Mouse (Mus musculus): ENCODE data around the gene Pgp. TPM values are rescaled to one million over a fixed set of nuclear protein-coding genes. Genes with fewer than 3 reads are reported as not detected.

Pgp gene
- total RNA-seq, 2 experiments from 2014 or later, result 66.4 to 66.7 TPM

DNA sequence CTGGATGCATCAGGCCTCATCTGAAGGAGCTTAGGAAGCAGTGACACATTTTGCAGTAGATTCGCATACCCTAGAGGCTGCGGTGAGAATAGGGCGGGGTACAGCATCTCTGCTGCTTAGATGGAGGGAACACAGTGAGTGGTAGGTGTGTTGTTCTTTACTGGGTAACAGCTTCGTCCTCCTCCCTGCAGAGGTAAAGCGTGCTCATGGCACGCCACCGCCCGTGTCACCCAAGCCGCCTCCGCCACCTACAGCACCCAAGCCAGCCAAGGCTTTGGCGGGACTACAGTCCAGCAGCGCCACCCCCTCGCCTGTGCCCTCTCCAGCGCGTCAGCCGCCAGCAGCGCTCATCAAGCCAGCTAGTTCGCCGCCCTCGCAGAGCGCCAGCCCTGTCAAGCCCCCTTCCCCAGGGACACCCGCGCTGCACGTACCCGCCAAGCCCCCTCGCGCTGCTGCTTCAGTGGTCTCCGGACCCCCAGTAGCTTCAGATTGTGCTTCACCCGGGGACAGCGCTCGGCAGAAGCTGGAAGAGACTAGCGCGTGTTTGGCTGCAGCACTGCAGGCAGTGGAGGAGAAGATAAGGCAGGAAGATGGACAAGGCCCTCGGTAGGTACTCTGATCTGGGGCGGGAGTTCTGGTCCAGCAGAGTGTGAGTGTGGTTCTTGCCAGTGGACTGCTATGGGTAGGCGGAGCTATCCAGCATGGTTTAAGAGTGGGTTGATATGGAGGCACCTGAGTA lies 36.3 kb downstream of the Pgp start:
- intact Hi-C loops (cut with DNase I), result no loop called here
- DNase-seq (ENCODE audit: extremely low spot score in 1 of 2, low spot score in 2 of 2), result peak in 1 of 2 experiments; percentile 63

DNA sequence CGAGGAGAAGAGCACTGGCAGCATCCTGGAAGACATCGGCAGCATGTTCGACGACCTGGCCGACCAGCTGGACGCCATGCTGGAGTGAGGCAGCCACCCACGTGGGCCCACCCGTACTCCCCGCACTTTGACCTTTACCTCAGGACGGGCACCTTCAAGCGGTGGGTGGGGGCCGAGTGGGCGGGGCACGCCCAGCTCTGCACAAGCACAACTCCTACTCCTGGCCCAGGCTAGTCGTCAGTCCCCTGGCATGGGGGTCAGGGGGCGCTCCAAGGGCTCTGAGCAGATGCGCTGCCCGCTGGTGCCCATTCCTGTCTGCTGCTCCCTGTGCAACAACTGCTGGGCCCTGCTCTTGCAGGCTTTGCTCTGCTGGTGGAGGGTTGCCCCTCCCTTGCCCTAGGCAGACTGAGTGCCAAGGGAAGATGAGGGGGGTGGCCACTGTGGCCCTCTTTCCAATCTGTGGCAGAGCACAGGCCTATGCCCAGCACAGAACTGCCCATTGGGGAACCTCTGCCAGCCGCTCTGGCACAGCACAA lies 37.0 kb downstream of the Pgp start:
- intact Hi-C loops (cut with DNase I), result no loop called here
- peak in 1 of 2 experiments; percentile 47 for DNase-seq (ENCODE audit: extremely low spot score in 1 of 2, low spot score in 2 of 2)

DNA sequence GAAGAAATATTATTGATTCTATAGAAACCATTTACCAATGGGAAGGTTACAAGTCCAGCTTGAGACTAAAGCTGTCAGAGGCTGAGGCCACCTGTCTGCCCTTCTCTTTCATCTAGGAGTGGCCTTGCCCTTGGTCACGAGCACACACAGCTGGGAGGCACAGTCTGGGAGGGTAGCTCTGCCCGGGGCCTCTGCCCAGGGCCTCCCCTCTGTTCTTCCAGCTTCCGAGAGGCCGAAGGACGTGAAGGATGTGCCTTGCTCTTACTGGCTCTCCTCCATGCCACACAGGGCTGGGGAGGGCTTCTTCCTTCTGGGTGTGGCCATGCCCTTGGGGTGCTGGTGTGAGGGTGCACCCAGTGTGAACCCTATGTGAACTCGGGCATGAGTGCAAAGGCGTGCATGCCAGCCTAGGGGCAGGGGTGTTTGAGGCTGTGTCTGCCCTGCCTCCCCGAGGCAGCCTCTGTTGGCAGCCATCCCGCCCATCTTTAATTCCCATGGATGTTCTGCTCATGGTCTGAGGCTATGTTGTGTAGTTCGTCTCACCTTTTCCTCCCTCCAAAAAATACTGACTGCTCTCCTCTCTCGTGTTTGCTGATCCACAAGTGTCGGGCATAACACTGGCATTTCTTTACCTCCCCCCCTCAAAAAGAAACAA lies 37.7 kb downstream of the Pgp start:
- intact Hi-C loops (cut with DNase I), result no loop called here
- DNase-seq (ENCODE audit: extremely low spot score in 1 of 2, low spot score in 2 of 2), result no peak

DNA sequence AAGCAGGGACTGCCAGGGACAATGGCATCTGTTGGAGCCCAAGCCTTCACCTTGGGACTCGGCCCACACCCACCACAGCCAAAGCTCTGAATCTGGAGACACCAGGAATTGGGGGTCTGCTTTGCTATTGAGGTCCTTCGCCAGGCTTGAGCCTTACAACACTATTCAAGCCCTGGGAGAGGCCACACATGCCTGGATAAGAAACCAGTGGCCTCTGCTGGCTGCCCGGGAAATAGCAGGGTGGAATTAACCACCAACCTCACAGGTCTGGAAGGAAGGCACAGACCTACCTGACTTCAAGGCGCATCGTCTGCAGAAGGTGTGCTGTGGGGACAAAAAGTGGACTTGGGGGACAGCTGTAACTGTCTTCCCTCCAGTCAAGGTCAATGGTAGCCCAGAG lies 43.4 kb downstream of the Pgp start:
- peak in 1 of 2 experiments; percentile 69 for DNase-seq (ENCODE audit: extremely low spot score in 1 of 2, low spot score in 2 of 2)
- intact Hi-C loops (cut with DNase I), result no loop called here

DNA sequence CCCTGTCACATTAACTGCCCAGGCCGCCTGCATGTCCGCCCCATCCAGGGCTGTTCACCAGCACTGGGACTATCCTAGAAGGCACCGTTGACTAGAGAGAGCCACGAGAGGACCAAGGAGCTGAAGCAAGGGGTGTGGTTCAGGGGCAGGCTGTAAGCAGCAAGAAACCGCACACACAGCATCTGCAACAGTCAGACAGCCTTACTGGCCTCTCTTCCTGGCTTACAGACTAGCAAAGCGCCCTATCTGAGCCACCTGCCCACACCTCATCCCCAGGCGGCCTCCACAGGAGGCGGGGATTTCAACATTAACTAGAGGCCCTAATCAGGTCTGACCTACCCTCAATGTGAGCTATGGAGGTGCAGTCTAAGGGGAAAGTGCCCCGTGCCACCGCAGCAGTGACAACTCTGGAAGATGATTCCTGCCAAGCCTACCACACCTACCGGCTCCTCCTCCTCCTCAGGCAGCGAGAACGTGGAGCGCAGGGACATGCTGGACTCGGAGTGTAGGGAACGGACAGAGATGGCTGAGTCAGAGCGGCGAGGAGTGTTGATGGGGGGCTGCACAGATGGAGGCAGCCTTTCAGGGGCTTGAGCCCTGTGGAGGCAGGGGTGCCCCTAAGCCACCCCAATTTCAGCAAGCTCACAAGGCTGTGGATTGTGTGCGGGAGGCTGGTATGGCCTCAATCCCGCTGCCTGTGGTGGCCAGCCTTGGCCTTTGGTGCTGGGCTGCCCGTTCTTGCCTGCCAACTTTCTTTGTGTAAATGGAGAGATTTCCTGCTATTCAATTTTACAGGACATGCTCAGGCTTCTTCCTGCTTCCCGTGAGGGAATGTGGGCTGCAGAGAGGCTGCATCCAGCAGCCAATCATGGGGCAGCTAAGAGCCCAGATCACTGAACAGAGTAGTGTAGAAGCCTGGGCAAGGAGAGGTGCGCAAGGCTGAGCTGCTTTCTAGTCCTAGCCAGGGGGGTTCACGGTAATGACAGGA lies 44.4 kb downstream of the Pgp start:
- intact Hi-C loops (cut with DNase I), result no loop called here
- peak in 1 of 2 experiments; percentile 43 for DNase-seq (ENCODE audit: extremely low spot score in 1 of 2, low spot score in 2 of 2)

DNA sequence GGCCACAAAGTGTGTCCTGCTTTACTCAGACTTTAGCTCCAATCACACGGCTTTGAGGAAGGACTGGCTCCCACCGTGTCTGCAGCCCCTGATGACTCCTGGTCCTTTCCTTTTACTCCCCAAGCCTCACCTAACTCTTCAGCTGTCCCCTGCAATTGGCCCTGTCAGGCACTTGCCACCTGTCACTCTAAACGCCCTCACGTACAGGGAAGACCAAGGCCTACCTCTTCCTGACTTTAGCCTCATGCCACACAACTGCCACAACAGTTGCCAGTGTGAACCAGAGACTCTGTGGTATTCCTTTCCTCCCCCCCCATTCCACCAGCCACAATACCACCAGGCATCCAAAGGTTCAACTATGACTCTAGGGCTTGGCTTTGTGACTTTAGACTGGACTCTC lies 50.3 kb downstream of the Pgp start:
- no peak for DNase-seq (ENCODE audit: extremely low spot score in 1 of 2, low spot score in 2 of 2)
- intact Hi-C loops (cut with DNase I), result no loop called here

Other genes starting within 250 kb of the Pgp start
- gene Tedc2, start 249.5 kb upstream of the Pgp start, total RNA-seq (2021), result 10 to 100 TPM in 1 of 2 experiments, 1 to 10 TPM in 1; 8.9 to 10.4 TPM
- 1 to 10 TPM; 6.2 to 7.2 TPM for gene Ccnf, start 218.9 kb upstream of the Pgp start, total RNA-seq (2021)
- gene Abca17, start 119.3 kb upstream of the Pgp start, total RNA-seq (2021), result 1 to 10 TPM; 1.1 TPM
- 100 to 1,000 TPM; 129 to 135 TPM for gene Abca3, start 118.4 kb upstream of the Pgp start, total RNA-seq (2021)
- 100 to 1,000 TPM; 164 to 166 TPM for gene Rnps1, start 55.8 kb upstream of the Pgp start, total RNA-seq (2021)
- 10 to 100 TPM; 15.1 to 16.9 TPM for gene Eci1, start 43.8 kb upstream of the Pgp start, total RNA-seq (2021)
- 1 to 10 TPM; 5.7 to 6.5 TPM for gene Dnase1l2, start 27.3 kb upstream of the Pgp start, total RNA-seq (2021)
- 10 to 100 TPM; 30.8 to 31.3 TPM for gene E4f1, start 79 bp upstream of the Pgp start, total RNA-seq (2021)
- gene Bricd5, start 3.5 kb downstream of the Pgp start, total RNA-seq (2021), result 1 to 10 TPM in 1 of 2 experiments, under 1 TPM in 1; 0.88 to 1.4 TPM
- gene Mlst8, start 8.7 kb downstream of the Pgp start, total RNA-seq (2021), result 10 to 100 TPM; 31.6 to 37.4 TPM
- gene Caskin1, start 18.2 kb downstream of the Pgp start, total RNA-seq (2021), result 100 to 1,000 TPM; 161 to 162 TPM
- 100 to 1,000 TPM; 105 to 107 TPM for gene Traf7, start 57.5 kb downstream of the Pgp start, total RNA-seq (2021)
- 10 to 100 TPM; 22.6 to 29.8 TPM for gene Rab26, start 63.8 kb downstream of the Pgp start, total RNA-seq (2021)
- gene Pkd1, start 79.4 kb downstream of the Pgp start, total RNA-seq (2021), result 10 to 100 TPM; 60.8 to 66.7 TPM
- 100 to 1,000 TPM; 130 to 143 TPM for gene Tsc2, start 162.2 kb downstream of the Pgp start, total RNA-seq (2021)
- 1 to 10 TPM; 4.6 to 5.9 TPM for gene Nthl1, start 162.3 kb downstream of the Pgp start, total RNA-seq (2021)
- 10 to 100 TPM; 55.0 to 55.2 TPM for gene Slc9a3r2, start 179.9 kb downstream of the Pgp start, total RNA-seq (2021)
- gene Npw, start 188.1 kb downstream of the Pgp start, total RNA-seq (2021), result not detected
- gene Zfp598, start 199.3 kb downstream of the Pgp start, total RNA-seq (2021), result 10 to 100 TPM; 37.2 to 38.1 TPM
- 100 to 1,000 TPM; 248 to 254 TPM for gene Syngr3, start 219.6 kb downstream of the Pgp start, total RNA-seq (2021)
- 10 to 100 TPM; 21.5 TPM for gene Gfer, start 225.8 kb downstream of the Pgp start, total RNA-seq (2021)
- 1 to 10 TPM; 2.7 to 5.1 TPM for gene Noxo1, start 225.8 kb downstream of the Pgp start, total RNA-seq (2021)
- gene Tbl3, start 237.3 kb downstream of the Pgp start, total RNA-seq (2021), result 10 to 100 TPM; 30.9 to 37.9 TPM
- gene Rnf151, start 247.7 kb downstream of the Pgp start, total RNA-seq (2021), result under 1 TPM in 1 of 2 experiments, not detected in 1; 0.69 TPM
- gene Rps2, start 247.7 kb downstream of the Pgp start, total RNA-seq (2021), result 100 to 1,000 TPM; 575 to 607 TPM